Mouse (Mus musculus): ENCODE results near the gene Hepacam. TPM values are rescaled to one million over a fixed set of nuclear protein-coding genes. Genes with fewer than 3 reads are reported as not detected.

Gene Hepacam
- polyA plus RNA-seq (2012; rRNA removed) = 1.5 and 1.7 TPM in 2 replicates

GRCm38 (mm10) chr9:37367301-37368080 lies at the start of gene Hepacam:
Gene Hepacam (plus strand): TSS chr9:37367351.

GRCm38 (mm10) chr9:37347988-37348642 lies 19.0 kb upstream of the Hepacam start, which contains the start of gene Ccdc15:
Gene Ccdc15 (minus strand): TSS chr9:37348432.

GRCm38 (mm10) chr9:37401802-37402201 lies 34.7 kb downstream of the Hepacam start, which contains the start of gene Robo4:
Gene Robo4 (plus strand): TSS chr9:37401897.

GRCm38 (mm10) chr9:37432720-37433421 lies 65.7 kb downstream of the Hepacam start, which contains the start of gene Robo3:
Gene Robo3 (minus strand): TSS chr9:37433246.

Other genes with a start within 250 kb of the Hepacam start
- 26.0 and 55.3 TPM in 2 replicates for gene Pknox2, start 219.9 kb upstream of the Hepacam start, polyA plus RNA-seq (2012; rRNA removed)
- gene Tmem218, start 159.1 kb upstream of the Hepacam start, polyA plus RNA-seq (2012; rRNA removed) = 5.9 and 6.8 TPM in 2 replicates
- 11.5 and 11.8 TPM in 2 replicates for gene Slc37a2, start 111.6 kb upstream of the Hepacam start, polyA plus RNA-seq (2012; rRNA removed)
- gene Ccdc15, start 18.9 kb upstream of the Hepacam start, polyA plus RNA-seq (2012; rRNA removed) = 2.8 and 3.0 TPM in 2 replicates
- 25.9 and 28.8 TPM in 2 replicates for gene Robo4, start 34.5 kb downstream of the Hepacam start, polyA plus RNA-seq (2012; rRNA removed)
- gene Robo3, start 65.9 kb downstream of the Hepacam start, polyA plus RNA-seq (2012; rRNA removed) = 1.1 and 2.7 TPM in 2 replicates
- gene Msantd2, start 122.0 kb downstream of the Hepacam start, polyA plus RNA-seq (2012; rRNA removed) = 37.7 and 63.0 TPM in 2 replicates
- gene Esam, start 160.7 kb downstream of the Hepacam start, polyA plus RNA-seq (2012; rRNA removed) = 52.3 and 56.8 TPM in 2 replicates
- gene Vsig2, start 171.9 kb downstream of the Hepacam start, polyA plus RNA-seq (2012; rRNA removed) = 7.2 and 10.3 TPM in 2 replicates
- gene Nrgn, start 185.6 kb downstream of the Hepacam start, polyA plus RNA-seq (2012; rRNA removed) = 9.3 and 12.9 TPM in 2 replicates
- gene Siae, start 188.3 kb downstream of the Hepacam start, polyA plus RNA-seq (2012; rRNA removed) = 7.4 and 10.4 TPM in 2 replicates
- gene Spa17, start 246.4 kb downstream of the Hepacam start, polyA plus RNA-seq (2012; rRNA removed) = 1.5 and 1.6 TPM in 2 replicates

Data from ovary, adult 2 months (tissue).